Comparison of ENCODE assay signal across 25 mouse cellular contexts in genomic region chr14:46575414-46575813, GRCm38 (mm10).
A peak's percentile ranks its signal among the peaks of the same experiment; 100 is the strongest.
DNase-seq lines count a peak whose midpoint lies in the region; ATAC-seq and TF ChIP-seq lines count a peak whose summit lies in the region.
"Had no signal": no experiment of that assay in that cellular context is flagged by ENCODE, and none has a peak within 500 bp of the region (broad histone marks: within the 10 kb centered on the region; RNA-seq: fewer than 3 reads in every experiment).

No protein-coding gene starts in this region.

- H3K9me3 ChIP-seq in hindbrain, embryonic 10.5 days: no peaks in the 10 kb centered on the region
- no peaks in the 10 kb centered on the region for H3K9me3 ChIP-seq in hindbrain, embryonic 13.5 days
- H3K9me3 ChIP-seq in limb, embryonic 12.5 days: no peaks in the 10 kb centered on the region
- H3K9me3 ChIP-seq: embryonic facial prominence, embryonic 13.5 days; limb, embryonic 15.5 days; liver, embryonic 15.5 days; midbrain, embryonic 15.5 days; neural tube, embryonic 12.5 days had no signal

- no peak for TF ChIP-seq CTCF in testis, adult 2 months (IDR thresholded peaks at IDR 0.05; ENCODE audit: control insufficient read depth, insufficient read depth, insufficient replicate concordance, low read depth, low read length)

- H3K27me3 ChIP-seq in hindbrain, embryonic 10.5 days (ENCODE audit: insufficient read depth, poor library complexity, severe bottlenecking): peaks cover 3% of the 10 kb centered on the region; the same call in 1 of the 2 replicates
- H3K27me3 ChIP-seq in hindbrain, embryonic 13.5 days: no peaks in the 10 kb centered on the region
- no peaks in the 10 kb centered on the region for H3K27me3 ChIP-seq in testis, adult 2 months (ENCODE audit: control insufficient read depth, insufficient read depth, low read length)
- peaks cover 6% of the 10 kb centered on the region; the same call in 1 of the 2 replicates for H3K27me3 ChIP-seq in limb, embryonic 12.5 days
- H3K27me3 ChIP-seq: liver, embryonic 15.5 days; midbrain, embryonic 15.5 days; neural tube, embryonic 12.5 days had no signal

- no peak for ATAC-seq in hindbrain, embryonic 13.5 days (ENCODE audit: low FRiP score)
- no peak for ATAC-seq in limb, embryonic 12.5 days (ENCODE audit: insufficient number of reproducible peaks, insufficient read depth, low FRiP score, low TSS enrichment, low read depth)
- ATAC-seq in megakaryocyte-erythroid progenitor cell, adult 5-6 weeks (replicated peaks; ENCODE audit: low FRiP score, low TSS enrichment, poor library complexity, severe bottlenecking): no peak
- ATAC-seq: forebrain, embryonic 14.5 days; hindbrain, postnatal 0 days; intestine, postnatal 0 days; midbrain, embryonic 15.5 days had no signal

- 57% methylated on average over 3 of the region's 3 CpGs for WGBS in hindbrain, embryonic 10.5 days
- 76% methylated on average over 3 of the region's 3 CpGs for WGBS in hindbrain, embryonic 13.5 days
- WGBS in limb, embryonic 12.5 days: 15% methylated on average over 3 of the region's 3 CpGs

- peaks cover 32% of the 10 kb centered on the region for H3K4me1 ChIP-seq in hindbrain, embryonic 10.5 days (replicated peaks)
- no peaks in the 10 kb centered on the region for H3K4me1 ChIP-seq in hindbrain, embryonic 13.5 days (replicated peaks)
- peaks cover 5% of the 10 kb centered on the region for H3K4me1 ChIP-seq in testis, adult 2 months (ENCODE audit: control insufficient read depth, insufficient read depth, low read length)
- peaks cover 19% of the 10 kb centered on the region for H3K4me1 ChIP-seq in limb, embryonic 12.5 days (replicated peaks)
- H3K4me1 ChIP-seq: neural tube, embryonic 12.5 days had no signal

- H3K27ac ChIP-seq in hindbrain, embryonic 10.5 days: peak overlapping the region; percentile 30; the same call in 1 of the 2 replicates
- H3K27ac ChIP-seq in hindbrain, embryonic 13.5 days: no peak overlapping the region
- no peak overlapping the region for H3K27ac ChIP-seq in testis, adult 2 months (ENCODE audit: control insufficient read depth, insufficient read depth, low read depth, low read length)
- no peak overlapping the region; the same call in 1 of the 2 replicates for H3K27ac ChIP-seq in limb, embryonic 12.5 days
- H3K27ac ChIP-seq: embryonic facial prominence, embryonic 13.5 days; hindbrain, postnatal 0 days; left cerebral cortex, adult 2 months; limb, embryonic 15.5 days; midbrain, embryonic 15.5 days; neural tube, embryonic 12.5 days had no signal

- no peaks in the 10 kb centered on the region for H3K36me3 ChIP-seq in hindbrain, embryonic 10.5 days
- no peaks in the 10 kb centered on the region for H3K36me3 ChIP-seq in hindbrain, embryonic 13.5 days
- no peaks in the 10 kb centered on the region for H3K36me3 ChIP-seq in testis, adult 2 months (ENCODE audit: control insufficient read depth, insufficient read depth, low read length)
- no peaks in the 10 kb centered on the region for H3K36me3 ChIP-seq in limb, embryonic 12.5 days
- H3K36me3 ChIP-seq: embryonic facial prominence, embryonic 13.5 days; limb, embryonic 15.5 days; liver, embryonic 15.5 days; midbrain, embryonic 15.5 days; neural tube, embryonic 12.5 days had no signal

- no peak overlapping the region for H3K9ac ChIP-seq in hindbrain, embryonic 13.5 days
- H3K9ac ChIP-seq in limb, embryonic 12.5 days (replicated peaks): no peak overlapping the region
- H3K9ac ChIP-seq: embryonic facial prominence, embryonic 13.5 days; limb, embryonic 15.5 days; liver, embryonic 15.5 days; midbrain, embryonic 15.5 days; neural tube, embryonic 12.5 days had no signal

- no peak for TF ChIP-seq POLR2A in testis, adult 2 months (IDR thresholded peaks at IDR 0.05; ENCODE audit: control insufficient read depth, low read depth, low read length)

- no peak overlapping the region for H3K4me2 ChIP-seq in hindbrain, embryonic 13.5 days
- 0 out of 2 replicates have a peak overlapping the region, but pooled peaks have one; percentile 2 for H3K4me2 ChIP-seq in limb, embryonic 12.5 days
- H3K4me2 ChIP-seq: embryonic facial prominence, embryonic 13.5 days; heart, embryonic 11.5 days; limb, embryonic 15.5 days; liver, embryonic 15.5 days; midbrain, embryonic 15.5 days; neural tube, embryonic 12.5 days had no signal

- peak; percentile 38 for DNase-seq in hindbrain, embryonic 10.5 days (ENCODE audit: low spot score)
- DNase-seq in testis, postnatal 14 days (ENCODE audit: low spot score): no peak
- DNase-seq in layer of hippocampus, postnatal 10 days (ENCODE audit: low spot score in 2 of 2): no peak
- DNase-seq: adrenal gland, postnatal 10 days; cerebellum, adult 8-10 months; cerebellum, postnatal 36 days; kidney, postnatal 25 days; lung, postnatal 4 days; retina, postnatal 1 day; thymus, adult 18-20 months; thymus, postnatal 36 days had no signal

- H3K4me3 ChIP-seq in hindbrain, embryonic 10.5 days: no peak overlapping the region
- no peak overlapping the region for H3K4me3 ChIP-seq in hindbrain, embryonic 13.5 days
- peak overlapping the region; percentile 6; the same call in 1 of the 2 replicates for H3K4me3 ChIP-seq in testis, adult 2 months (ENCODE audit: control insufficient read depth, low read depth, low read length)
- H3K4me3 ChIP-seq in limb, embryonic 12.5 days (replicated peaks): no peak overlapping the region
- H3K4me3 ChIP-seq: embryonic facial prominence, embryonic 13.5 days; left cerebral cortex, adult 2 months; limb, embryonic 15.5 days; liver, embryonic 15.5 days; midbrain, embryonic 15.5 days; neural tube, embryonic 12.5 days had no signal
